Mouse (Mus musculus) bone marrow macrophage, adult 2 months (primary cell): ENCODE measurements at regions not wholly inside any gene's neighbourhood (a gene's known extent, or its start where the extent isn't known, plus 50 kb on each side); places are given as distances from the start of the nearest gene placed in this dataset.

Experiments used
- CTCF ChIP-seq: IDR thresholded peaks from 2 replicates; pipeline ENCODE4 v1.5.1; 2012; ENCODE audit warnings: low read depth, mild to moderate bottlenecking, low read length, moderate library complexity
- POLR2A ChIP-seq: IDR thresholded peaks from 2 replicates; pipeline ENCODE4 v1.6.1; 2012; ENCODE audit warnings: mild to moderate bottlenecking, low read depth, low read length, borderline replicate concordance

GRCm38 (mm10) chr13:47784406-47784805 is 476.6 kb upstream of the Id4 start:
- TF ChIP-seq CTCF = no peak
- TF ChIP-seq POLR2A = no peak
